Mouse (Mus musculus): ENCODE data around the gene Tcf12.

DNA sequence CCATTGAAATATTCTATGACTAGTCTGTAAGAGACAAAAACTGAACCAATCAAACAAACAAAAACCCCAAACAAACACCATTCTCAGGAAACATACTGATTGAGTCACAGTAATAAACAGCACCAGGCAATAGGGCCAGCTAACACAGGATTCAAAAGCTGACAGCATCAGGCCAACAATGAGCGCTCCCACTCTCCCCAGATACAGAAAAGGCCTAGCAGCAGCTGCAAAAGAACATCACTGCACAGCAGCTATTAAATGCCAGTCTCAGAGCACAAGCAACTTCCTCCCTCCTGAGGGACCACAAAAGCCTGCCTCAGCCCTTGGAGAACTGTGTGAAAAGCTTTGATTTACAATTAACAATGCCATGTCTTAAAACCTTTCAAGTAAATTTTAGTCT is 214.3 kb downstream of the Tcf12 start:
- TF ChIP-seq CTCF (IDR thresholded peaks at IDR 0.05; ENCODE audit: low read depth) (no peak), EP300 (IDR thresholded peaks at IDR 0.05; ENCODE audit: low read depth) (no peak)
